Mouse (Mus musculus) splenic B cell, adult 2 months (primary cell): ENCODE results near the gene Gpx8.

Experiments
- DNase-seq: peaks from one replicate; pipeline ENCODE4 v3.0.0-alpha.2; 2011; ENCODE audit warnings: low read depth, low spot score
- H3K27me3 ChIP-seq: 2 replicates; pipeline ENCODE4 v1.6.1; 2012; ENCODE audit warnings: mild to moderate bottlenecking, low read length, moderate library complexity, mixed read lengths; ENCODE audit not compliant: control insufficient read depth, poor library complexity, insufficient read depth, severe bottlenecking
- H3K36me3 ChIP-seq: 2 replicates; pipeline ENCODE4 v1.6.1; 2012; ENCODE audit warnings: mild to moderate bottlenecking, low read length, moderate library complexity, mixed read lengths; ENCODE audit not compliant: control insufficient read depth, poor library complexity, insufficient read depth, severe bottlenecking

Gene Gpx8

GRCm38 (mm10) chr13:112998427-112999201 lies 47.6 kb downstream of the Gpx8 start:
- peaks cover 2% of the 10 kb centered on the region; the same call in 1 of the 2 replicates for H3K27me3 ChIP-seq
- H3K36me3 ChIP-seq = no peaks in the 10 kb centered on the region
- DNase-seq = no peak

- H3K27me3 ChIP-seq = peaks cover 2% of the 10 kb centered on the region; the same call in 1 of the 2 replicates
- no peak for DNase-seq
- H3K36me3 ChIP-seq = no peaks in the 10 kb centered on the region
Measured at GRCm38 (mm10) chr13:112997369-112997768, 48.8 kb downstream of the Gpx8 start.

- peak; percentile 43 for DNase-seq
- H3K36me3 ChIP-seq = no peaks in the 10 kb centered on the region
- peaks cover 2% of the 10 kb centered on the region; the same call in 1 of the 2 replicates for H3K27me3 ChIP-seq
Measured at GRCm38 (mm10) chr13:112996407-112996806, 49.8 kb downstream of the Gpx8 start.

- DNase-seq = peak; percentile 81
- peaks cover 2% of the 10 kb centered on the region; the same call in 1 of the 2 replicates for H3K27me3 ChIP-seq
- H3K36me3 ChIP-seq = no peaks in the 10 kb centered on the region
Measured at GRCm38 (mm10) chr13:112994191-112994590, 52.0 kb downstream of the Gpx8 start.

GRCm38 (mm10) chr13:112993531-112994152 lies 52.6 kb downstream of the Gpx8 start, which contains the start of gene Mcidas:
Mcidas (plus strand) TSS chr13:112993845.
- peak; percentile 30 for DNase-seq
- Histone ChIP-seq H3K27me3 (peaks cover 2% of the 10 kb centered on the region; the same call in 1 of the 2 replicates), H3K36me3 (no peaks in the 10 kb centered on the region)
